Comparison of ENCODE assay signal across 24 mouse cellular contexts in genomic region chr11:45916196-45916595, GRCm38 (mm10).
"Had no signal": no experiment of that assay in that cellular context is flagged by ENCODE, and none has a peak within 500 bp of the region (broad histone marks: within the 10 kb centered on the region; RNA-seq: fewer than 3 reads in every experiment).

No protein-coding gene starts in this region.

- H3K4me1 ChIP-seq: heart, embryonic 15.5 days; limb, embryonic 15.5 days had no signal

- H3K9me3 ChIP-seq: heart, embryonic 13.5 days; heart, embryonic 15.5 days; hindbrain, embryonic 13.5 days; hindbrain, embryonic 15.5 days; kidney, embryonic 15.5 days; limb, embryonic 13.5 days; limb, embryonic 15.5 days had no signal

- H3K4me2 ChIP-seq: heart, embryonic 13.5 days; heart, embryonic 15.5 days; hindbrain, embryonic 13.5 days; hindbrain, embryonic 15.5 days; kidney, embryonic 15.5 days; limb, embryonic 13.5 days; limb, embryonic 15.5 days had no signal

- H3K27me3 ChIP-seq: heart, embryonic 13.5 days; heart, embryonic 15.5 days; hindbrain, embryonic 13.5 days; hindbrain, embryonic 15.5 days; kidney, embryonic 15.5 days; limb, embryonic 13.5 days; limb, embryonic 15.5 days had no signal

- H3K4me3 ChIP-seq: heart, embryonic 13.5 days; heart, embryonic 15.5 days; hindbrain, embryonic 13.5 days; hindbrain, embryonic 15.5 days; kidney, embryonic 15.5 days; limb, embryonic 13.5 days; limb, embryonic 15.5 days had no signal

- H3K9ac ChIP-seq: forebrain, postnatal 0 days; heart, embryonic 13.5 days; heart, embryonic 15.5 days; hindbrain, embryonic 13.5 days; hindbrain, embryonic 15.5 days; kidney, embryonic 15.5 days; limb, embryonic 13.5 days; limb, embryonic 15.5 days had no signal

- DNase-seq: forebrain, postnatal 0 days; gastrocnemius, postnatal 14 days; gastrocnemius, postnatal 36 days; heart, adult 18-20 months; heart, postnatal 14 days; heart, postnatal 36 days; kidney, adult 11 months; kidney, adult 2 months; kidney, adult 9 months; kidney, postnatal 14 days; kidney, postnatal 36 days; layer of hippocampus, adult 9-11 months; layer of hippocampus, postnatal 36 days; left cerebral cortex, postnatal 4 days had no signal

- ATAC-seq: forebrain, postnatal 0 days; hindbrain, postnatal 0 days; intestine, embryonic 16.5 days had no signal

- H3K27ac ChIP-seq: heart, embryonic 13.5 days; heart, embryonic 15.5 days; hindbrain, embryonic 13.5 days; hindbrain, embryonic 15.5 days; hindbrain, postnatal 0 days; kidney, embryonic 15.5 days; kidney, postnatal 0 days; limb, embryonic 13.5 days; limb, embryonic 15.5 days had no signal
